Mouse (Mus musculus) liver, embryonic 11.5 days (tissue): Measurements from ENCODE around the gene Pla2g12a. TPM values are rescaled to one million over a fixed set of nuclear protein-coding genes. Genes with fewer than 3 reads are reported as not detected.

ENCODE experiments used
- ATAC-seq: fragments of 200-750 bp; cut with Nextera tagmentation; replicated peaks from 2 replicates; pipeline ENCODE4 v1.8.0; 2017; ENCODE audit warnings: moderate number of reproducible peaks, mild to moderate bottlenecking, moderate TSS enrichment, moderate library complexity; ENCODE audit not compliant: low FRiP score
- DNase-seq: peaks from one replicate; pipeline ENCODE4 v3.0.0-alpha.2; 2017; ENCODE audit warnings: low spot score
- H3K27ac ChIP-seq: fragments of 300-500 bp; sonication (generic); 2 replicates; pipeline ENCODE4 v1.5.1; 2014; ENCODE audit warnings: mild to moderate bottlenecking, low read depth, low read length, control low read depth
- H3K27me3 ChIP-seq: fragments of 300-500 bp; sonication (generic); replicated peaks from 2 replicates; pipeline ENCODE4 v1.6.1; 2014; ENCODE audit warnings: low read length, mixed read lengths; ENCODE audit not compliant: control insufficient read depth, insufficient read depth
- H3K36me3 ChIP-seq: fragments of 300-500 bp; sonication (generic); 2 replicates; pipeline ENCODE4 v1.6.1; 2014; ENCODE audit warnings: mild to moderate bottlenecking, low read length, moderate library complexity, mixed read lengths; ENCODE audit not compliant: control insufficient read depth, insufficient read depth
- H3K4me1 ChIP-seq: fragments of 300-500 bp; sonication (generic); replicated peaks from 2 replicates; pipeline ENCODE4 v1.6.1; 2014; ENCODE audit warnings: low read length, mixed read lengths; ENCODE audit not compliant: control insufficient read depth, insufficient read depth
- H3K4me2 ChIP-seq: fragments of 300-500 bp; sonication (generic); 2 replicates; pipeline ENCODE4 v1.6.1; 2014; ENCODE audit warnings: mild to moderate bottlenecking, control low read depth, moderate library complexity
- H3K4me3 ChIP-seq: fragments of 300-500 bp; sonication (generic); 2 replicates; pipeline ENCODE4 v1.5.1; 2014; ENCODE audit warnings: low read depth, low read length, control low read depth
- H3K9ac ChIP-seq: fragments of 300-500 bp; sonication (generic); 2 replicates; pipeline ENCODE4 v1.6.1; 2014; ENCODE audit warnings: low read depth, low read length, control low read depth
- H3K9me3 ChIP-seq: fragments of 300-500 bp; sonication (generic); 2 replicates; pipeline ENCODE4 v1.6.1; 2016; ENCODE audit warnings: low read length, inconsistent platforms, mixed read lengths; ENCODE audit not compliant: control insufficient read depth
- WGBS: fragments of 180-500 bp; shearing (Covaris S2); extraction: QIAGEN DNeasy Blood & Tissue Kit; methylation state at CpG from one replicate; pipeline ENCODE4 v1.1.7; 2014; 5-methylcytosine and 5-hydroxymethylcytosine counted together
- polyA plus RNA-seq: library from polyadenylated mRNA; unstranded; fragments of >200 nt; fragmentation: Nextera tagmentation; extraction: Ambion mirVana; gene quantifications from 2 replicates; pipeline ENCODE4 v1.2.1, GENCODE M21; 2014

Gene Pla2g12a
- polyA plus RNA-seq, 1 experiment from 2014 or later, result 179 TPM

- no peaks in the 10 kb centered on the region for H3K36me3 ChIP-seq
- no peak for DNase-seq
- no peak overlapping the region for H3K27ac ChIP-seq
- H3K9me3 ChIP-seq, result no peaks in the 10 kb centered on the region
- no peaks in the 10 kb centered on the region for H3K27me3 ChIP-seq
- no peak overlapping the region for H3K4me3 ChIP-seq
- H3K4me1 ChIP-seq, result no peaks in the 10 kb centered on the region
- no peak overlapping the region for H3K9ac ChIP-seq
- H3K4me2 ChIP-seq, result no peak overlapping the region
- 31% methylated on average over 4 of the region's 4 CpGs for WGBS
- no peak for ATAC-seq
These were observed 54.0 kb downstream of the Pla2g12a start for GRCm38 (mm10) chr3:129932443-129932842.

- Histone ChIP-seq H3K36me3 (no peaks in the 10 kb centered on the region), H3K4me2 (no peak overlapping the region), H3K27me3 (no peaks in the 10 kb centered on the region), H3K27ac (no peak overlapping the region), H3K9ac (no peak overlapping the region), H3K9me3 (no peaks in the 10 kb centered on the region), H3K4me1 (no peaks in the 10 kb centered on the region), H3K4me3 (no peak overlapping the region)
- ATAC-seq, result no peak
- 61% methylated on average over 9 of the region's 9 CpGs for WGBS
- DNase-seq, result no peak
These were observed 58.2 kb downstream of the Pla2g12a start for GRCm38 (mm10) chr3:129936561-129936960.

GRCm38 (mm10) chr3:129937848-129938247 lies 59.4 kb downstream of the Pla2g12a start:
- no peak overlapping the region for H3K27ac ChIP-seq
- H3K36me3 ChIP-seq, result no peaks in the 10 kb centered on the region
- no peak overlapping the region for H3K4me3 ChIP-seq
- no peak overlapping the region for H3K4me2 ChIP-seq
- DNase-seq, result no peak
- 49% methylated on average over 3 of the region's 3 CpGs for WGBS
- H3K9ac ChIP-seq, result no peak overlapping the region
- H3K9me3 ChIP-seq, result no peaks in the 10 kb centered on the region
- H3K27me3 ChIP-seq, result no peaks in the 10 kb centered on the region
- no peak for ATAC-seq
- no peaks in the 10 kb centered on the region for H3K4me1 ChIP-seq

- Histone ChIP-seq H3K4me3 (no peak overlapping the region), H3K36me3 (no peaks in the 10 kb centered on the region), H3K9me3 (no peaks in the 10 kb centered on the region), H3K9ac (no peak overlapping the region), H3K27me3 (no peaks in the 10 kb centered on the region), H3K4me2 (no peak overlapping the region), H3K27ac (no peak overlapping the region), H3K4me1 (no peaks in the 10 kb centered on the region)
- 69% methylated on average over 7 of the region's 7 CpGs for WGBS
- ATAC-seq (no peak), DNase-seq (no peak)
These were observed 60.7 kb downstream of the Pla2g12a start for GRCm38 (mm10) chr3:129939058-129939457.

GRCm38 (mm10) chr3:129940780-129941179 lies 62.4 kb downstream of the Pla2g12a start:
- no peak for ATAC-seq
- H3K27me3 ChIP-seq, result no peaks in the 10 kb centered on the region
- WGBS, result 96% methylated on average over 2 of the region's 2 CpGs

GRCm38 (mm10) chr3:129941291-129941690 lies 62.9 kb downstream of the Pla2g12a start:
- H3K36me3 ChIP-seq, result no peaks in the 10 kb centered on the region
- H3K9me3 ChIP-seq, result no peaks in the 10 kb centered on the region
- DNase-seq (no peak), ATAC-seq (no peak)
- H3K4me2 ChIP-seq, result no peak overlapping the region
- H3K27me3 ChIP-seq, result no peaks in the 10 kb centered on the region
- H3K9ac ChIP-seq, result no peak overlapping the region
- 0 out of 2 replicates have a peak, but pooled peaks cover 6% of the 10 kb centered on the region for H3K4me1 ChIP-seq
- no peak overlapping the region for H3K4me3 ChIP-seq
- no peak overlapping the region for H3K27ac ChIP-seq
- WGBS, result 100% methylated on average over 1 of the region's 1 CpGs

More at GRCm38 (mm10) chr3:129940780-129941179, 62.4 kb downstream of the Pla2g12a start:
- H3K4me1 ChIP-seq, result 0 out of 2 replicates have a peak, but pooled peaks cover 2% of the 10 kb centered on the region
- no peak overlapping the region for H3K4me2 ChIP-seq
- no peaks in the 10 kb centered on the region for H3K36me3 ChIP-seq
- no peaks in the 10 kb centered on the region for H3K9me3 ChIP-seq
- H3K27ac ChIP-seq, result no peak overlapping the region
- H3K4me3 ChIP-seq, result no peak overlapping the region
- DNase-seq, result no peak
- H3K9ac ChIP-seq, result no peak overlapping the region

GRCm38 (mm10) chr3:129943813-129944212 lies 65.4 kb downstream of the Pla2g12a start:
- ATAC-seq (no peak), DNase-seq (no peak)
- H3K4me2 ChIP-seq, result no peak overlapping the region
- no peaks in the 10 kb centered on the region for H3K36me3 ChIP-seq
- no peaks in the 10 kb centered on the region for H3K27me3 ChIP-seq
- H3K4me3 ChIP-seq, result no peak overlapping the region
- WGBS, result 46% methylated on average over 4 of the region's 4 CpGs
- no peaks in the 10 kb centered on the region for H3K9me3 ChIP-seq
- no peak overlapping the region for H3K9ac ChIP-seq
- H3K27ac ChIP-seq, result no peak overlapping the region
- H3K4me1 ChIP-seq, result peaks cover 12% of the 10 kb centered on the region; the same call in 1 of the 2 replicates

Other genes with a start within 250 kb of the Pla2g12a start
- 1.4 and 2.1 TPM in 2 replicates for gene Egf, start 123.3 kb upstream of the Pla2g12a start, polyA plus RNA-seq
- gene Lrit3, start 74.6 kb upstream of the Pla2g12a start, polyA plus RNA-seq, result not detected in 2 replicates
- gene Rrh, start 56.0 kb upstream of the Pla2g12a start, polyA plus RNA-seq, result 0.25 TPM in 1 of 2 replicates, not detected in the other
- 56.9 and 67.7 TPM in 2 replicates for gene Gar1, start 47.2 kb upstream of the Pla2g12a start, polyA plus RNA-seq
- 72.0 and 79.6 TPM in 2 replicates for gene Cfi, start 42.7 kb upstream of the Pla2g12a start, polyA plus RNA-seq
- 80.7 and 82.4 TPM in 2 replicates for gene Casp6, start 22.8 kb downstream of the Pla2g12a start, polyA plus RNA-seq
- 3.5 and 4.3 TPM in 2 replicates for gene Mcub, start 91.6 kb downstream of the Pla2g12a start, polyA plus RNA-seq
- 26.7 and 28.4 TPM in 2 replicates for gene Sec24b, start 182.9 kb downstream of the Pla2g12a start, polyA plus RNA-seq